Mouse (Mus musculus) forebrain, embryonic 12.5 days (tissue): Measurements from ENCODE around the gene Atp5h. TPM values are rescaled to one million over a fixed set of nuclear protein-coding genes. Genes with fewer than 3 reads are reported as not detected.

ENCODE experiments used
- ATAC-seq: fragments of 200-750 bp; cut with Nextera tagmentation; 2 replicates; pipeline ENCODE4 v1.8.0; 2017; ENCODE audit warnings: moderate TSS enrichment; ENCODE audit not compliant: low FRiP score
- H3K27ac ChIP-seq: fragments of 300-500 bp; sonication (generic); 2 replicates; pipeline ENCODE4 v1.5.1; 2016; ENCODE audit warnings: mild to moderate bottlenecking
- H3K27me3 ChIP-seq: fragments of 300-500 bp; sonication (generic); 2 replicates; pipeline ENCODE4 v1.6.1; 2016; ENCODE audit warnings: mild to moderate bottlenecking
- H3K36me3 ChIP-seq: fragments of 300-500 bp; sonication (generic); replicated peaks from 2 replicates; pipeline ENCODE4 v1.6.1; 2016; ENCODE audit warnings: mild to moderate bottlenecking
- H3K4me1 ChIP-seq: fragments of 300-500 bp; sonication (generic); 2 replicates; pipeline ENCODE4 v1.6.1; 2016
- H3K4me2 ChIP-seq: fragments of 300-500 bp; sonication (generic); 2 replicates; pipeline ENCODE4 v1.6.1; 2016; ENCODE audit warnings: mild to moderate bottlenecking, moderate library complexity
- H3K4me3 ChIP-seq: fragments of 300-500 bp; sonication (generic); replicated peaks from 2 replicates; pipeline ENCODE4 v1.5.1; 2016; ENCODE audit warnings: mild to moderate bottlenecking
- H3K9ac ChIP-seq: fragments of 300-500 bp; sonication (generic); 2 replicates; pipeline ENCODE4 v1.6.1; 2016; ENCODE audit warnings: mild to moderate bottlenecking
- H3K9me3 ChIP-seq: fragments of 300-500 bp; sonication (generic); 2 replicates; pipeline ENCODE4 v1.6.1; 2016
- WGBS: fragments of 180-500 bp; shearing (Covaris S2); methylation state at CpG from one replicate; pipeline ENCODE4 v1.1.7; 2016; 5-methylcytosine and 5-hydroxymethylcytosine counted together
- polyA plus RNA-seq: library from polyadenylated mRNA; unstranded; fragments of >200 nt; fragmentation: Nextera tagmentation; extraction: Ambion mirVana; gene quantifications from 2 replicates; pipeline ENCODE4 v1.2.1, GENCODE M21; 2016

The Atp5h gene
- polyA plus RNA-seq, 1 experiment from 2014 or later: 857 TPM

DNA sequence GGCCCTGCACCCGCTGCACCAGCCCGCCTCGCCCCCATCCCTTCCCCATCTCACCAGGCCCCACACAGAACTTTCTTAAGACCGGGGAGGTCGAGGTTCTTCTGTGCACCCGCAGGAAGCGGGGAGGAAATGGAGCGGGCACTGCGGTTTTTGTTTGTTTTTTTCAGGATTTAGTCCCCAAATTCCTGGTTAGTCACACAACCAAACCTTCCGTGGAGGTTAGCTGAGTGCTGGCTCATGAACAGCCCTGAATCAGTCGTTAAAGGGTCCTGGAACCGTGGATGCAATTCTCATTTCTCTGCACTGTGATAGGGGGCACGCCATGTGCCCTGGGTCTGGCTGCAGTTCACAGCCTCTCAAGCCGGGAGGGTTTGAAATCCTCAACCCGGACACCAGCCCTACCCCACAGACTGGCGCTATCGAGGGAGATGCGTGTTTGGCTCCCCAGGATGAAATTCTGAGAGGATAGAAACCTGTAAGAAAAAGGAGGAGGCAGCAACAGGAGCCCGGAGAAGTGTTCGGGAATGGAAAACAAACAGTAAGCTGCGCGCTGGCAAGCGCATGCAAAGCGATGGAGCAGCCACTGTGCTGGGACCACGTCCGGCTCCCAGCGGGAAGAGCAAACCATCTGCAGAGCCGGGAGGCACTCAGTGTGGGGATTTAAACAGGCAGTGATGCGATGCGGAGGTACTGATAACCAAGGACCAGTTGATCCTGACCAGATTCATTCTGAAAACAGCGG lies 16.0 kb upstream of the Atp5h start:
- Histone ChIP-seq H3K4me1 (peaks cover 12% of the 10 kb centered on the region), H3K27ac (no peak overlapping the region), H3K4me3 (peak overlapping the region; percentile 25), H3K9ac (peak overlapping the region; percentile 48), H3K4me2 (peak overlapping the region; percentile 53), H3K27me3 (peaks cover 8% of the 10 kb centered on the region; the same call in 1 of the 2 replicates), H3K36me3 (peaks cover 24% of the 10 kb centered on the region), H3K9me3 (no peaks in the 10 kb centered on the region)
- 6% methylated on average over 31 of the region's 31 CpGs for WGBS
- ATAC-seq: peak; percentile 58; the same call in 1 of the 2 replicates

- H3K27me3 ChIP-seq: peaks cover 8% of the 10 kb centered on the region; the same call in 1 of the 2 replicates
- WGBS: 82% methylated on average over 6 of the region's 6 CpGs
- no peak for ATAC-seq
- no peak overlapping the region for H3K4me2 ChIP-seq
- H3K36me3 ChIP-seq: peaks cover 48% of the 10 kb centered on the region
- no peak overlapping the region for H3K4me3 ChIP-seq
- no peak overlapping the region for H3K27ac ChIP-seq
- no peaks in the 10 kb centered on the region for H3K9me3 ChIP-seq
- peaks cover 12% of the 10 kb centered on the region for H3K4me1 ChIP-seq
- no peak overlapping the region for H3K9ac ChIP-seq
Observed at GRCm38 (mm10) chr11:115433342-115433741, 13.6 kb upstream of the Atp5h start.

- Histone ChIP-seq H3K27me3 (peaks cover 8% of the 10 kb centered on the region; the same call in 1 of the 2 replicates), H3K9me3 (no peaks in the 10 kb centered on the region), H3K4me1 (peaks cover 18% of the 10 kb centered on the region), H3K36me3 (peaks cover 49% of the 10 kb centered on the region), H3K4me2 (no peak overlapping the region), H3K27ac (no peak overlapping the region), H3K9ac (no peak overlapping the region), H3K4me3 (no peak overlapping the region)
- no peak for ATAC-seq
- 81% methylated on average over 4 of the region's 4 CpGs for WGBS
Observed at GRCm38 (mm10) chr11:115432814-115433213, 13.1 kb upstream of the Atp5h start.

DNA sequence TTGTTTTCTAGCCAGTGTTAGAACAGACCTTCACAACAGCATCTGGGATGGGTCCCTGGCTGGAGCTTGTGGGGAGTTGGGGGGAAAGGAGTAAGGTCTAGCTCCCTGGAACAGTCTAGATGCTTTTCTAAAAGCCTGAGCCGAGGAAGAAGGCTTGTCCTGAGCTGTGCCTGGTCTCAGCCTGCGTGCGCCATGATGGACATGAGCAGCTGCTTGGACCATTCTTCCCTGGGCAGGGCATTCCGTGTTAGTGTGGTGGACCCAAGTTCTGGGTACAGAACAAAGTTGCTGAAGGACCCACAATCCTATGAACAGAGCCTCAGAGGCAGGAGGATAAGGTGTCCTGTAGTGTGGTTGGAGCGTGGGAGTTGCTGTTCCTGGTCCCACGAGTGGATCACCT lies 10.8 kb upstream of the Atp5h start:
- peaks cover 67% of the 10 kb centered on the region for H3K36me3 ChIP-seq
- ATAC-seq: no peak

DNA sequence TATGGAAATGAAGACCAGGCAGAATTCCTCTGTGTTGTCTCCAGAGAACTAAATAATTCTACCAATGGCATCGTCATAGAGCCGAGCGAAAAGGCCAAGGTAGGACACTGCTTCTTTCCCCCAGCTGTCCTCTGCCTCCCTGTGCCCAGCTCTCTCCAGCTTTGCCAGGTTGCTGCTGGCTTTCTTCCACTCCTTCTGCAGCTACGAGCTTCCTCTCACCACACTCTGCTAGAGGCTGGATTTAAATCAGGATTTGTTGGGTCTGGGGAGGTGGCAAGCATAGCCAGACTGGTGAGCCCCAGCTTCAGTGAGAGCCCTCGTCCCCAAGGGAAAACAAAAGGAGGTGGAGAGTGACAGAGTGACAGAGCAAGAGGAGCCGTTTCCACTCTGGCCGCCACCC lies 9.5 kb upstream of the Atp5h start:
- peaks cover 12% of the 10 kb centered on the region for H3K4me1 ChIP-seq
- peaks cover 78% of the 10 kb centered on the region for H3K36me3 ChIP-seq
- H3K4me3 ChIP-seq: no peak overlapping the region
- H3K4me2 ChIP-seq: no peak overlapping the region
- no peaks in the 10 kb centered on the region for H3K9me3 ChIP-seq
- no peaks in the 10 kb centered on the region for H3K27me3 ChIP-seq
- no peak for ATAC-seq
- 92% methylated on average over 7 of the region's 7 CpGs for WGBS
- H3K9ac ChIP-seq: no peak overlapping the region
- no peak overlapping the region for H3K27ac ChIP-seq

More for the DNA sequence above, 10.8 kb upstream of the Atp5h start:
- Histone ChIP-seq H3K4me2 (no peak overlapping the region), H3K27ac (no peak overlapping the region), H3K27me3 (peaks cover 8% of the 10 kb centered on the region; the same call in 1 of the 2 replicates), H3K9me3 (no peaks in the 10 kb centered on the region), H3K4me3 (no peak overlapping the region), H3K9ac (no peak overlapping the region), H3K4me1 (peaks cover 15% of the 10 kb centered on the region)
- 96% methylated on average over 6 of the region's 6 CpGs for WGBS

DNA sequence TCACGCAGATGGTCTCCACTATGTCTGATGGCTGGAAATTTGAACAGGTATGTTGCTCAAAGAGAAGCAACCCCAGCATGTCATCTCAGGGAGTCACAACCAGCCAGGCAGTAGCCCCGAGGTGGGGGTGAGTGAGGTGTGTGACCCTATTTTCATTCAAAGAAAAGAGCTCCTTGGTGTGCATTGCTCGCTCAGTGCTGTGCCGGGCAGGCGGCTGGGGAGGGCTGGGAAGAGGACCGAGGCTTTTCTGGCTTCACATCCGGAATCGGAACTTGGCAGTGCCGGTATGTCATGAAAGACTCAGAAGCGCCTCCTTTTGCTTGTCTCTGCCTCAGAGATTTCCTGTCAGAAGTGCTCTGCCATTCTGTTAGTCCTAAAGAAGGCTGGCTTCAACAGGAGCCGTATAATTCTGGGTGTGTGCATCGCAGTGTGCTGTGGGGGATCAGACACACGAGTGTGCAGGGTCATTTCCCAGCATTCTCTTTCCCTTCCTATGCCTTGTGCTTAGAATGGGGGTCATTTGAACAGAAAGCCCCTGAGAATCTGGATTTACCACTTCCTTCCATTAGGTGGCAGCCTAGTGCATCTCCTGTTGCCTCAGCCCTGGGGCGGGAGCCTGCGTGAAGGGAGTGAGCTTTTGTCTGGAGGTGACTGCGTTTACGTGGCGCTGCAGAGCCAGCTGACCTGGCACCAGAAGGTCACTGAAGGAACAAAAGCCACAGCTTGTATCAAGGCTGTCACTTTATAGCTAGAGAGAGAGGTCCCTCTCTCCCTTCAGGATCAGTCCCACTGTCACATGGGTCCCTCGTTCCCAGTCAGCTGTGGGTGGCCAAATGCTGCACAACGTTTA lies 7.9 kb upstream of the Atp5h start:
- Histone ChIP-seq H3K4me3 (no peak overlapping the region), H3K36me3 (peaks cover 79% of the 10 kb centered on the region), H3K27me3 (no peaks in the 10 kb centered on the region), H3K9me3 (no peaks in the 10 kb centered on the region), H3K4me2 (peak overlapping the region; percentile 34; the same call in 1 of the 2 replicates), H3K9ac (no peak overlapping the region), H3K27ac (peak overlapping the region; percentile 56), H3K4me1 (peaks cover 12% of the 10 kb centered on the region)
- ATAC-seq: peak; percentile 65
- WGBS: 30% methylated on average over 20 of the region's 20 CpGs

DNA sequence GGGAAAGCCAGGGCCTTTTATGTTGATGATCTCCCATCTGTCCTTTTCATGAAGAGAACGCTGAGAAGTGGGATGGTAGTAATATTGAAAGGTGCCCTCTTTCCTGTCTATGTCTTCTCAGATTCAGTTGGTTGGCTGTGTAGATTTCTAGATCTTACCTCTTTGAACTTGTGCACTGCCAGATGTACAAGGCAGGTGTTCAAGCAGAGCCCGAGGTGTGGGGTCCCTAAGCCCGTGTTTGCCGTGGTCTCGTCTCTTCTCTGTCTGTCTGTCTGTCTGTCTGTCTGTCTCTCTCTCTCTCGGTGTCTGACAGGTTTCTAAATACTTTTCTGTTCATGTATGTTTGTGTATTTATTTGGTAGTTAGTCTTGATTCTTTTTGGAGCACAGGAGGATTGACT lies 5.9 kb upstream of the Atp5h start:
- Histone ChIP-seq H3K27me3 (no peaks in the 10 kb centered on the region), H3K4me3 (no peak overlapping the region), H3K4me1 (peaks cover 26% of the 10 kb centered on the region), H3K36me3 (peaks cover 67% of the 10 kb centered on the region), H3K27ac (no peak overlapping the region), H3K4me2 (no peak overlapping the region), H3K9me3 (no peaks in the 10 kb centered on the region), H3K9ac (no peak overlapping the region)
- 91% methylated on average over 6 of the region's 6 CpGs for WGBS
- ATAC-seq: no peak

DNA sequence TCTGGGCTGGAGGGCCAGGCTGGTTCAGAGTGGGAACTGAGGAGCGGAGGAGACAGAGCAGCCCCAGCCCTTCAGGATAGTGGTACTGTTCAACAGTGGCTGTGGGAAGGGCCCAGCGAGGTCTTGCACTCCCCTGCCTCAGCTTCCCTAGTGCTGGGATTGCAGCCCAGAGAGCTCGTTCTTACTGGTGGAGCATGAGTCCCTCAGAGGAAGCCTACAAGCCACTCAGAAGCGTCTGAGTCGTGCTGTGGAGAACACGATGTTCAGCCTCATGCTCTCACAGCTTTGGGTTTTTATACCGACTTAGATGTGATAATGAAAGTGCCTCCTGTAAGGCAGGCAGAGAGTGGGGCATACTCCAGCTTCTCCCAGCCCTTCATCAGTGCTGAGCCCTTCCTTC lies 4.9 kb upstream of the Atp5h start:
- H3K36me3 ChIP-seq: peaks cover 57% of the 10 kb centered on the region
- H3K27me3 ChIP-seq: no peaks in the 10 kb centered on the region
- H3K9me3 ChIP-seq: no peaks in the 10 kb centered on the region
- ATAC-seq: no peak
- H3K27ac ChIP-seq: no peak overlapping the region
- H3K4me1 ChIP-seq: peaks cover 27% of the 10 kb centered on the region
- 89% methylated on average over 7 of the region's 7 CpGs for WGBS
- H3K4me3 ChIP-seq: no peak overlapping the region
- no peak overlapping the region for H3K9ac ChIP-seq
- no peak overlapping the region for H3K4me2 ChIP-seq

DNA sequence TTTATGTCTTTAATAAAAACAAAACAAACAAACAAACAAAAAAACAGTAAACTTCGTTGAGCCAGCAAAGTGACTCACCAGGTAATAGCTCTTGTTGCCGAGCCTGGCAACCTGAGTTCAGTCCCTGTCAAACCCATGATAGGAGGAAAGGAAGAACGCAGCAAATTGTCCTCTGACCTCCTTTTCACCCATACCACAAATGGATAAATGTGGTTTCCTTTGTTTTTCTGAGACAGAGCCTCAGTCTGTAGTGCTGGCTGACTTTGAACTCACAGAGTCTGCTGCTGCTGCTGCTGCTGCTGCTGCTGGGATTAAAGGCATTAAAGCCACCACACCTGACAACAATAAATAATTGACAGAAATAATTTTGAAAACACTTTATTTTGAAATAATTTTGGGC lies 3.3 kb upstream of the Atp5h start:
- ATAC-seq: no peak
- no peak overlapping the region for H3K27ac ChIP-seq
- 88% methylated on average over 3 of the region's 3 CpGs for WGBS

DNA sequence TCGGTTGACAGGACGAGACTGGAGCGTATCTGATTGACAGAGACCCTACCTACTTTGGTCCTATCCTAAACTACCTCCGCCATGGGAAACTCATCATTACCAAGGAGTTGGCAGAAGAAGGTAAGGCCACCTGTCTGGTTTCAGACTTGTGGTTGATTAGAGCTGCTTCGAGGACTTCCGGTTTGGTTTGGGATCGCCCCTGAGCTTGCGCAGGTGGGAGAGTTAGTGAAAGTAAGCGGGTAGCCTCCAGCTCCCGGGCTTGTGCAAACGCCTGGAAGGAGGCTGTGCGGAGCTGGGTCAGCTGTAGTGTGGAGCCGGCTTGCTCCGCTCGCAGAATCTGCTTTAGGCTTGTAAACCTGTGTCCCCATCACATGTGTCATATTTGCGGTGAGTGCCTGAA lies 2.2 kb upstream of the Atp5h start:
- 92% methylated on average over 16 of the region's 16 CpGs for WGBS
- H3K4me2 ChIP-seq: no peak overlapping the region

More for the DNA sequence above, 3.3 kb upstream of the Atp5h start:
- H3K4me1 ChIP-seq: peaks cover 38% of the 10 kb centered on the region
- no peak overlapping the region for H3K4me3 ChIP-seq
- no peaks in the 10 kb centered on the region for H3K27me3 ChIP-seq
- no peaks in the 10 kb centered on the region for H3K9me3 ChIP-seq
- no peak overlapping the region for H3K9ac ChIP-seq
- no peak overlapping the region for H3K4me2 ChIP-seq
- H3K36me3 ChIP-seq: peaks cover 43% of the 10 kb centered on the region

GRCm38 (mm10) chr11:115421328-115421727 lies 1.6 kb upstream of the Atp5h start:
- Histone ChIP-seq H3K9ac (no peak overlapping the region), H3K27ac (no peak overlapping the region), H3K4me2 (peak overlapping the region; percentile 97), H3K36me3 (peaks cover 50% of the 10 kb centered on the region), H3K27me3 (no peaks in the 10 kb centered on the region), H3K9me3 (no peaks in the 10 kb centered on the region), H3K4me3 (peak overlapping the region; percentile 95; the same call in 1 of the 2 replicates), H3K4me1 (peaks cover 32% of the 10 kb centered on the region)
- WGBS: 79% methylated on average over 1 of the region's 1 CpGs
- ATAC-seq: no peak

More for the DNA sequence above, 2.2 kb upstream of the Atp5h start:
- Histone ChIP-seq H3K9me3 (no peaks in the 10 kb centered on the region), H3K4me3 (no peak overlapping the region), H3K9ac (no peak overlapping the region), H3K4me1 (peaks cover 32% of the 10 kb centered on the region), H3K27me3 (no peaks in the 10 kb centered on the region), H3K27ac (no peak overlapping the region), H3K36me3 (peaks cover 49% of the 10 kb centered on the region)
- no peak for ATAC-seq

DNA sequence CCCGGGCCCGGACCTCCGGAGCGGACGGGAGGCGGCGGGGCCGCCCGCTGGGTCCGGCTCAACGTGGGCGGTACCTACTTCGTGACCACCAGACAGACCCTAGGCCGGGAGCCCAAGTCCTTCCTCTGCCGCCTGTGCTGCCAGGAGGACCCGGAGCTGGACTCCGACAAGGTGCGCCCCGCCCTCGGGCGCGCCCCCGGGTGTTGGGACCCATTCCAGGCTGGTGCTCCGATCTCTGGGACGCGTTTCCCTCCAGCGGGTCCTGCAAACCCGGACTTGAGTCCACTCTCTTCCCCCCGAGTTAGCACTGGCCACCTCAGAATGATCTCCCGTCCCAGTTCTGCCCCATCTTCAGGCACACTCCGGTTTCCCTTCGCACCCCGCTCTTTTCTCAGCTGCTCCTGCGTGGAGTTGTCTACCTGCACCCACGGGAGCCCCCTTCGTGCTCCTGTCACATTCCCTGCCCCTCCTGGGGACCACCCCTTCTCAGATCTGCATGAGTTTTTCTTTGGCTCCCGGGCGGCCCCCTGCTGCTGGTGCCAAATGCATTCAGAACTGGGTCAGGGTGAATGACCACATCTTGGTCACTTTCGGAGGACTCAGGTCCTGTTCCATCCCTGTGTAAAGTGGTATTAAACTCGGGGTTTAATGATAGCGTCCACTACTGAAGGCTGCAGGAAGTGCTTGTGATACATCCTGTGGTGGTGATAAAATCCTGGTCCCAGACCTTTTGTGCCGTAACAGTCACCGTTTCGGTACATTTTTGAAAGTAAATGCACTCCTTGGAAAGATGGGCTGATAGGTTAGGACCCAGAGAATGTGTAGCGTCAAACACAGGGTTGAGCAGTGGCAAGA lies 801 bp upstream of the Atp5h start:
- Histone ChIP-seq H3K27me3 (no peaks in the 10 kb centered on the region), H3K27ac (peak overlapping the region; percentile 92), H3K4me2 (peak overlapping the region; percentile 97), H3K9ac (peak overlapping the region; percentile 98), H3K9me3 (no peaks in the 10 kb centered on the region), H3K4me1 (peaks cover 32% of the 10 kb centered on the region), H3K4me3 (peak overlapping the region; percentile 95), H3K36me3 (peaks cover 50% of the 10 kb centered on the region)
- WGBS: 4% methylated on average over 42 of the region's 45 CpGs
- peak; percentile 71 for ATAC-seq
